Mouse (Mus musculus) cerebellum, adult 2 months (tissue): ENCODE data around the gene Scd4.

ENCODE experiments used
- CTCF ChIP-seq: fragments of 200-500 bp; IDR thresholded peaks from 2 replicates; pipeline ENCODE4 v1.5.1; 2011; ENCODE audit warnings: low read depth, mild to moderate bottlenecking, control low read depth, low read length, moderate library complexity, borderline replicate concordance; ENCODE audit not compliant: insufficient read depth
- POLR2A ChIP-seq: fragments of 200-500 bp; IDR thresholded peaks from 2 replicates; pipeline ENCODE4 v1.6.1; 2011; ENCODE audit warnings: low read length, control low read depth, borderline replicate concordance; ENCODE audit not compliant: insufficient read depth

GRCm38 (mm10) chr19:44284025-44284695, 48.7 kb upstream of the Scd4 start:
- no peak for TF ChIP-seq CTCF
- TF ChIP-seq POLR2A = peak; percentile 41; the same call in 1 of the 2 replicates
